Mouse (Mus musculus): ENCODE data around the gene Gm42791.

The Gm42791 gene

DNA sequence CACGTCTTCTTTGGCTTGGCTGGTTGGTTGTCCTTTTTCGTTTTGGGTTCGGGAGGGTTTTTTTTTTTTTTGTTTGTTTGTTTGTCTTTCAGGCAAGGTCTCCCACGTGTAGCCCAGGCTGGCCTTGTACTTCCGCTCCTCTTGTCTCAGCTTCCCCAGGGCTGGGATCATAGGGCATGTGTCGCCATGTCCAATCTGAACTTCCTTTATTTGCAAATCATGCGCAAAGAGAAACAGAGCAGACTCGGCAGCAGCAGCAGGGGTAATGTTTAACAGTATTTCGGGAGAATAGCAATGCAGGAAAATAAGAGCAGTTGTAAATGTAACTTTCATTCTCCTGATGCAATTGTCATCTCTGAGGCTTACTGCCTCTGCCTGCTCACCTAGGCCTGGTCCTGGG is 38.9 kb downstream of the Gm42791 start:
- intact Hi-C loops (cut with DNase I): loop anchor here (10.0 kb wide), 1 partner anchor 89 kb away; no protein-coding TSS in a partner anchor

DNA sequence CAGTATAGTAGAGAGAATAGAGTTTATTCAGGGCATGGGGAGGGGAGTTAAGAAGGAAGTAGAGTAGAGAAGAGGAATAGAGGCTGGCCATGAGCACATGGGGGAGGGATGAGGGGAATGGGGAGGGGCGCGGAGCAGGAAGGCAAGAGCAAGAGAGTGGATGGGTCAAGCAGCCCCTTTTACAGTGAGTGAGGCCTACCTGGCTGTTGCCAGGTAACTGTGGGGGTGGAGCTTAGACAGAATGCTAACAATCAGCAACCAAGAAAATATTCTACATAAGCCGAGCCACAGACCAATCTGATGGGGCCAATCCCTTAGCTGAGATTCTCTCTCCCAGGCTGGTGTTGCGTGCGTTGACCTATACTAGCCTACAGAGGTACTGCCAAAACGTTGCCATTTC is 39.4 kb downstream of the Gm42791 start:
- intact Hi-C loops (cut with DNase I): loop anchor here (10.0 kb wide), 1 partner anchor 89 kb away; no protein-coding TSS in a partner anchor

DNA sequence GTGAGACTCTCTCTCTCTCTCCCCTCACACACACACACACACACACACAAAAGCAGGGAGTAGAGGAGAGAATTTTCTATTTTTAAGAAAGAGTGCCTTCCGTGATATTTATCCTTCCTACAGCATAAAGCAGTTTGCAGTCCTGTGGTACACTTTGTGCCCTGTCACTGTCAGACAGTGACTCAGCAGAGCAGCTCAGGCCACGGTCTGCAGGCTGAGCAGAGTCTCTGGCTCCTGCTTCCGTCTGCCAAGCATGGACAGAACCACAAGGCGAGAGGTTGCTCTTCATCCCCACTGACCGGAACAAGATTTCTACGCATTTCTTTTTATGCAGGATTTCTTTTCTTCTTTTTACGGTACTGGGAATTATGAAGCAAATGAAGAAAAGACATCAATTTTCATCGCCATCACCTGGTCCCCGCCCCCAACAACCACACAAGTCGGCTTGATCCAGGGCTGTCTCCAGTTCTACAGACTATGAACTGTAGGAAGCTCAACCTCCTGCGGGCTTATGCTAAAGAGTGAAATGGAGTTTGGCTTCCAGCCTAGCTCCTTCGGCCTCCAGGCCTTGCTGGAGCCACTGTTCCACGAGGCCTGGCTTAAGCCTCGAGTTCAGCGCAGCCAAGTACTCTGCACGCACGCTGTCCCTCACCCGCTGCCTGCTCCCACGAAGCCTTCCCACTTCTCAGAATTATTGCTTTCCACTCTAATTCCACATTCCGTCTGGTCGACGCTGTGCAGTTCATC is 40.5 kb downstream of the Gm42791 start:
- intact Hi-C loops (cut with DNase I): loop anchor here (5.0 to 10.0 kb wide), 3 partner anchors 38 to 142 kb away; no protein-coding TSS in a partner anchor

DNA sequence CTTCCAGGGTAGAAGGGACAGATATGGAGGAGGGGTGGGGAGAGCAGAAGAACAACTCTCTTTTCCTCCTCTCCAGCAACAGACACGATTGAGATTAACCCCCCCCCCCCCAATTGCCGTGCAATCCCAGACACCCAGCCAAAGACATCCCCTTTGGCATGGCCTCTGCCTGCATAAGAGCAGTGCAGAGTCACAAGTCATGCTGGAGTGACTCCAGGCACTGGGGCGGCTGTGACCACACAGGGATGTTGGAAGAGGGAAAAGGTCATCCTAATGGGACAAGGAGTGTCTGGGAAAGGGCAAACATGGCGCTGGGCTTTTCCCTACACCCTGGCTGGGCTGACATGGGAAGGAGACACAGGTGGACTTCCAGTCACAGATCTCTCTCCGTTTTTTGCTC is 41.8 kb downstream of the Gm42791 start:
- intact Hi-C loops (cut with DNase I): loop anchor here (5.0 to 10.0 kb wide), 3 partner anchors 39 to 141 kb away; no protein-coding TSS in a partner anchor

DNA sequence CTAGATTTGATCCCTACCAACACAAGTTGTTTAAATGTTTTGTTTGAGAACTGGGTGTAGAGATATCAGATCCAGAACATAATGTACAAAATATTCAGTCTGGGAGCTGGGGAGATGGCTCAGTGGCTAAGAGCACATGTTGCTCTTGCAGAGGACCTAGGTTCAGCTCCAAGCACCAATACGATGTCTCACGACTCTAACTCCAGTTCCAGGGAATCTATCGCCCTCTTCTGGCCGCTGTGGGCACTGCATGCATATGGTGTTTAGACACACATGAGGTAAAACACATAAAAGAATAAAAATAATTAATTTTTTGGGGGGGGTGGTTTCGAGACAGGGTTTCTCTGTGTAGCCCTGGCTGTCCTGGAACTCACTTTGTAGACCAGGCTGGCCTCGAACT is 42.5 kb downstream of the Gm42791 start:
- intact Hi-C loops (cut with DNase I): loop anchor here (5.0 to 10.0 kb wide), 3 partner anchors 40 to 140 kb away; no protein-coding TSS in a partner anchor

DNA sequence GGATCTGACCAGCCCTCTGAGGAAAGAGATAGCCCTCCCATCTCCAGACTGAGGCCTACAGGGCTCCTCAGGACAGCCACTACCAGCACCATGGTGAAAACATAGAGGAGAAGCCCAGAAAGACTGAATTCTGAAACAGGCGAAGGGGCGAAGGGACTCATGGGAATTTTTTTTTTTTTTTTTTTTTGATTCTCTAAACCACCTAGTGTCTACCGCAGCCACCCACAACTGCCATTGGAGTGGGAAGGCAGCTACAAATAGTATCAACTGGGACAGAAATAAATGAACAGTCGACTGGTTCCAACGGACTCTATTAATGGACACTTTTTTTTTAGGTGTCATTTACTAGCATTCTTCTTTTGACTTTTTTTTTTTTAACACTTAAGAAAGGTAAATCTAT is 43.6 kb downstream of the Gm42791 start:
- intact Hi-C loops (cut with DNase I): loop anchor here (5.0 to 10.0 kb wide), 3 partner anchors 41 to 139 kb away; no protein-coding TSS in a partner anchor

DNA sequence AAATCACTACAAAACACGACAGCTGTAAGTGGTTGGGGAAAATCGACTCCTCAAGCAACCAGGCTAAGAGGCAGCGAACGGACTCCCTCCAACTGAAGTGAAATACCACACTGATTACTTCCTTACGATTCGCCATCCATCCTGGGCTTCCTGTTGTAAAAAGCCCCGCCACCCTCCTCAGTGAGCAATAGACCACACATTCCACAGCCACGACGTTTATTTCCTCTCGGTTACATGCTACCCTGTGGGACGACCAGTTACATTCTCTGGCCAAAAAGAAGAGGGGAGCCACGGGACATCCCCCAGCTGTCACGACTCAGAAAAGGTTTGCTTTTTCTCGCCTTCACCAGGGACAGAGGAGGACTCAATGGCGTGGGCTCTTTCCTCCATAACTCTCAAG is 44.9 kb downstream of the Gm42791 start:
- intact Hi-C loops (cut with DNase I): loop anchor here (5.0 to 10.0 kb wide), 3 partner anchors 42 to 138 kb away; no protein-coding TSS in a partner anchor

DNA sequence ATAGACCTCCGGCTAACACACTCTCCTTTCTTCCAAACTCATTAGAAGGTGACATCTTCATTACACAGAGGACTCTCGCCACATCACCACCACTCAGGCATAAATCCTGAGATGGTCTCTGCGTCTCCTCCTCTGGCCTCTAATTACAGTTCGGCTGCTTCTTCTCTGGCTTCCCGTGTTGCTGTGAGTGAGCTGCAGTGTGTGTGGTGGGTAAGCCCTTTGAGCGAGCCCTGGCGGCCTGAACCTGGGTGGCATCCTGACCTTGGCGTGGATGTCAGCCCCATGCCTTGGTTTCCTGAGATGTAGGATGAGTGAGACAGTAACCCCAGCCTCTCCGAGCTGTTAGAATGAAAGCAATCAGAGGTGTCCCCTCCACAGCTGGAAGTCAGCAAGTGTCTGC is 46.4 kb downstream of the Gm42791 start:
- intact Hi-C loops (cut with DNase I): no loop called here

DNA sequence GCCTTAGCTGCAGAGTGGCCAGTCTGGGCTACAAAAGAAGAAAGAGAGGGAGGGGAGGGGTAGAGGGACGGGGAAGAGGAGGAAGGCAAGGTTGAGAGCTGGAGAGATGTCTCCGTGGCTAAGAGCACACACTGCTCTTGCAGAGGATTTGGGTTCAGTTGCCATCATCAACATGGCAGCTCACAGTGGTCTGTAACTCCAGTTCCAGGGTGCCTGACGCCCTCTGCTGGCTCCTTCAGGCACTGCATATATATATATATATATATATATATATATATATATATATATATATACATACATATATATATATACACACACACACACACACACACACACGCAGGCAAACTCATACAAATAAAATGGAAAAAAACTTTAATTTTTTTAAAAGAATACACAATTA is 47.5 kb downstream of the Gm42791 start:
- intact Hi-C loops (cut with DNase I): no loop called here

DNA sequence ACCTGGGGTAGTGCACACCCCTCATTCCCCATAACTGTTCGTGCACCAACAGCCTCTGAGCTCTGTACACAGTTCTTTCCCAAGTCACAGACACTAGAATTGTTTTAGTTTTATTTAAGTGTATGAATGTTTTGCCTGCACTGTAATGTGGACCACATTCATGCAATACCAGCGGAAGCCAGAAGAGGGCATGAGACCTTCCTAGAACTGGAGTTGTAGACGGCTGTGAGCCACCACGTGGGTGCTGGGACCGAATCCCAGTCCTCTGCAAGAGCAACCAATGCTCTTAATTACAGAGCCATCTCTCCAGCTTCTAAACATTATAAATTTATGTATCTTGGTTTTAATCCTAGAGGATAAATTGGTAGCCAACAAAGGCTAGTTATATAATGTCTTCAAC is 48.2 kb downstream of the Gm42791 start:
- intact Hi-C loops (cut with DNase I): no loop called here

DNA sequence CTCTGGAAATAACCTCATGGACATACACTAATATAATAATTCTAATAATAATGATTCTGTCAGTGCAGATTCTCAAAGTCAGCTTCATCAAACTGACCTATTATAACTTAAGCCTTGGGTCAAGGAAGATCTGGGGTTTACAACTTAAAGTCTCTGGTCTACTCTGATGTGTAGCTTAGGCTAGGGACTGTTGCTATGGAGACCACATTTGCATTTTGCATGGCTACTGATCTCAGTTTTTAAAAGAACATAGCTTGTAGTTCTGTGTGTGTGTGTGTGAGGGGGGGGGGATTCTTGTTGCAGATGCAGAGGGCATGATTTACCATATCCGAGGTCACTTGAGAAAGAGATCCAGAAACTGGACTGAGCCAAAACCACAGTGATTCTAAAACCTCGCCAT is 49.2 kb downstream of the Gm42791 start:
- intact Hi-C loops (cut with DNase I): no loop called here

DNA sequence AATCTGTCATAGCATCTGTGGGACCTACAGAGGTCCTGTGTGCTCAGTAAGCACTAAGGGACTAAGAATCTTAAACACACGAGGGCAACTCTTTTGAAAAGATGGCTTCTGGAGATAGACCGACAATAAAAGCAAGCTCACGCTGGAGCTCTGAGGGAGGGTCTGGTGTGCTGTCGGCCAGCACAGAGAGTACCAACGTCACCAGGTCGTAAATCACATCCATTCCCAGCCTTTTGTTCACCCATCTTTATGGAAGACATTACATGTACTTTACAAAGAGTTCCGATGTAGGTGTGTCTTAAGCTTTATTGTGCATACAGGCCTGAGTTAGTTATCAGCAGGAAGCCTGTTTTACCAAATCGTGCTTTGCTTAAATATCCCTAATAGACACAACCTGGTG is 50.9 kb downstream of the Gm42791 start:
- intact Hi-C loops (cut with DNase I): no loop called here

DNA sequence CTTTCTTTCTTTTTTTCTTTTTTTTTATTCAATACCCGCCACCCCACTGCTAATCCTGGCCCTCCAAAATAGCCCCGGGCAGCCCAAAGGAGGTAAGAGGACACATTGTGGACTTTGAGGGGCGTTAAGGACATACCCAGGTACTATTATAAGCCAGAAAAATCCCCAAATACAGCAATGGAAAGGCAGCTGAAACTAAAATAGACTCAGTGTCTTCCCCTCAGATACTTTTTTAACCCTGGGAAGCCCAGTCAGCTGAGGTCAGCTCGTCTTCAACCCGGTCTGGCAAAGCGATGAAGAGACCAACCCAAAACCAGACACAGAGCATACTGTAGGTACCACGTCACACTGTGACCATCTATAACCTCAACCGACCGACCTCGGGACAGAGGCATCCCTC is 51.5 kb downstream of the Gm42791 start:
- intact Hi-C loops (cut with DNase I): no loop called here

DNA sequence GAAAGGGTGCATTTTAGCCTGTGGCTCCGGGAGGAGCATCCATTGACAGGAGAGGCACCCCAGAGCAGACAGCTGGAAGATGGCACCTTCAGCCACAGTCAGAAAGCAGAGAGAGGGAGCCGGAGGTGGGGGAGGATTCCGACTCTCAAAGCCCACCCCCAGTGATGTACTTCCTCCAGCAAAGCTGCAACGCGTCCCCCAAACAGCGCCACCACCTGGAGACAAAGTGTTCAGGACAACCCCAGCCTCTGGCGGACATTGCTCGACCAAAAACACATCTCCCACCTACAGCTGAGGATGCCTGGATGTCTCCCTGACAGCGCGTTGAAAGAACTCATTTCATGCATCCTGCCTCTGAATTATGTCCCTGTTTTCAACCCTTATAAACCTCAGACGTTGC is 52.0 kb downstream of the Gm42791 start:
- intact Hi-C loops (cut with DNase I): no loop called here

DNA sequence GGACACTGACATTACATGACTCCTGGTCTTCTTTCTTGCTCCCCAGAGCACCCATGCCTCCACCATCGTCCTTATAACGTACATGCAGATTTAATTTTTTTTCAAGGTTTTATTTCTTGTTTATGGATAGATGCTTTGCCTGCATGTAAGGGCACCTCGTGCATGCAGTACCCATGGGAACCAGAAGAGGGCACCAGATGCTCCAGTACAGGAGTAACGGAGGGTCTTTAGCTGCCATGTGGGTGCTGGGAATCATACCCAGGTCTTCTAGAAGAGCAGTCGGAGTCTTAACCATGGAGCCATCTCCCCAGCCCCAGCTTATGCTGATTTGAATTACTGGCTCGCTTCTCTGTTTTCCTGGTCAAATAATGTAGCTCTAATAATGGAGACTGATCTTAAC is 52.6 kb downstream of the Gm42791 start:
- intact Hi-C loops (cut with DNase I): no loop called here

DNA sequence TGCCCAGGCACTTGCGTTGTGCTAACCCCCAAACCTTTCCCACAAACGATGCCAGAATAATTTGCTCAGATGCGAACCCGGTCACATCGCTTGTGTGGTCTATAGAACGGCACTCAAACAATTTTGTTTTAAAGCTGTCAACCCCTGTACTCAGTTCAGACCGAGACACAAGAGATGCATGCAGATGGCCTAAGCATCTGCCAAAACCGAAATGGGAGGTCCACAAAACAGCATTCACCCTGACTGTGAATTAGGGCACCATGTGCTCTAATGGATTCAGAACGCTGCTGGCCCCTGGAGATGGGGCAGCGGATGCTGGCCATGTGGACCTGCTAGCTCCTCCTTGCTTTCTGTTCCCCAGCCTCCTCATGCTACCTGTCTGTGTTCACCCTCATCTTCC is 53.1 kb downstream of the Gm42791 start:
- intact Hi-C loops (cut with DNase I): no loop called here

DNA sequence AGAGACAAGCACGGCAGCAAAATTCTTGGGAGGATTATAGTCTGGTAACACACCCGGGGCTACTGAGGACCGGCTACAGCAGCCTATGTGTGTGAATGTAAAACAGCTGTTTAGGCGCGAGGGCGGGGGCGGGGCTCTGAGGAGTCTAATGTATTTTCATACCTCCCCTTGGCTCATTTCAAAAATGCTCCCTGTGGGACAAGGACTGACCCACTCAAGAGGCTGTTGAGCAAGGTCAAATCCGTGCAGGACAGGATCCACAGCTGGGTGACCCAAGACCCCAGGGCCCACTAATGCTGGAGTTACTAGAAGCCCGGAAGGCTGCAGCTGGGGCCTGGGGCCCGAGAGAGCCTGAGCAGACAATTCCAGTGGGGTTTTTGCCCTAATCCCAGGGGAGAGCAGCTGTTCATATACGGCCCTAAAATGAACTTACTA is 55.0 kb downstream of the Gm42791 start:
- intact Hi-C loops (cut with DNase I): no loop called here

DNA sequence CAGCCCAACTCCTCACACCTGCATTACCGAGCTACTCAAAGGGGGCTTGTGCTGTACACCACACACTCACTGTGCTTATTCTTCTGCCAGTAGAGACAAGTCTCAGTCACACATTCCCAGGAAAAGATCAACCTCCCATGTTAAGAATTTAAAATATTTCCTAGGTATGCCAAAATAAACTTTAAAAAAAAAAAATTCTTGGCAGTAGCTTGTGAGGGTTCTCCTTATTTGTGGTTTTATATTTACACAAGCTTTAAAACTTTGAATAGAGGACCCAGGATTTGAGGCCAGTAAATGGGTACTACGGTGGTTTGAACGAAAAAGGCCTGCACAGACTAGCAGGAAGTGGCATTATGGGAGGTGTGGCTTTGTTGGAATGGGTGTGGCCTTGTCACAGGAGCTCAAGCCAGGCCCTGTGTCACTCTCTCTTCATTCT is 58.4 kb downstream of the Gm42791 start:
- intact Hi-C loops (cut with DNase I): no loop called here

DNA sequence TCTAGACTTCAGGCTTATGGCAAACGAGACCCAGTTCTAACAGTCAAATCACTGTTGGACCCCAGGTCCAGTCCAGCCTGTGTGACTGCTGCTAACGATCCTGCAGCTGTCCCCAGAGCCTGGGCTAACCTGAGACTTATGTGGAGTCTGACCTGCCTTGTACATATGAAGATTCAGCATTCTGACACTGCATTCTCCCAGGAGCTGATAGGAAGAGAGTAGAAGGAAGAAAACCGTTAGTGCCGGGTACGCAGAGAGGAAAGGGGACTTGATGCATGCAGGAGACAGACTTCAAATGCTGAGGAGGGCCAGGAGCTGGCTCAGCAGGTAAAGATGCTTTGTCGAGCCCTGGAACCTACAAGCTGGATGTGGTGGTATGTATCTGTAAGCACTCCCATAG is 59.1 kb downstream of the Gm42791 start:
- intact Hi-C loops (cut with DNase I): no loop called here

DNA sequence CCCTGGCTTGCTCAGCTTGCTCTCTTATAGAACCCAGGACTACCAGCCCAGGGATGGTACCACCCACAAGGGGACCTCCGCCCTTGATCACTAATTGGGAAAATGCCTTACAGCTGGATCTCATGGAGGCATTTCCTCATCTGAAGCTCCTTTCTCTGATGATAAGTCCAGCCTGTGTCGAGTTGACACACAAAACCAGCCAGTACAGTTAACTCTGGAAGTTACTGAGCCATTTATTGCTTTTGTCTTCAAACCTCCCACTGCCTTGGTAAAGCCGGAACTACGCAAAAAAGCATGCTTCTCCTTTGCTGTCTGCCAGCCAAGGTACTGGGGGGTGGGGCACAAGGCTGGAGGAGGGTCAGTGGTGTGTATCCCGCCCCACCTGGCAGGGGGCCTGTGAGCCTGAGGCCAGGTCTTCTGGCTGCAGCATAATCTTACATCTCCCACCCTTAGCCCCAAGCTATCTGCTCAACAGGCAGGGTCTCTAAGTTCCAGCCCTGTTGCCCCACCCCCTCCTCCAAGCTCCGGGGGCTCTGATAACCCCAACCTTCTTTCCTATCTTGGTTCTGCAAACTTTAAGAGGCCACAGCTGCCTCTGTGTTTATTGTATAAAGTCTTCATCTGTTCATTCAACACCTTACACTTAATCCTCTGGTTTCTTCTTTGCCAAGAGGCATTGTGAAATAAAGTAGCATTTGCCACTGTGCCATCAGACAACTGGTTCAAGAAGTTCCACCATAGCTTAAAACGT is 59.7 kb downstream of the Gm42791 start:
- intact Hi-C loops (cut with DNase I): no loop called here

DNA sequence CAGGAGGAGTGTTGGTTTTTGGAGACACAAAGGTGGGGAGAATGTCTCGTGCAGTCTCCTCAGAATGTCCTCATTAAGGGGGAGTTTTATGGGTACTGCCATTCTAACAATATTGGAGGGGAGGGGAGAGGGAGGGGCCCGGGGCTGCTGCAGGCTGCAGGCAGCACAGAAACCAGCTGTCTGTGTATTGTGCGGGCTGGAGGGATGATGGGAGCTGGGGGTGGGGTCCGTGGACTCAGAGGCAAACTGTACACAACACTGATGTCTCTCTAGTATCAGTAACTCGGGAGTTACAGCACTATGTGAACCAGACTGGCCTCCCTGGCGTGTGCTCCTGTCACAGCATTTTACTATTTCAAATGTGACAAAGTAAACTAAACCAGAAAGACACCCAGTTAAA is 60.5 kb downstream of the Gm42791 start:
- intact Hi-C loops (cut with DNase I): no loop called here

DNA sequence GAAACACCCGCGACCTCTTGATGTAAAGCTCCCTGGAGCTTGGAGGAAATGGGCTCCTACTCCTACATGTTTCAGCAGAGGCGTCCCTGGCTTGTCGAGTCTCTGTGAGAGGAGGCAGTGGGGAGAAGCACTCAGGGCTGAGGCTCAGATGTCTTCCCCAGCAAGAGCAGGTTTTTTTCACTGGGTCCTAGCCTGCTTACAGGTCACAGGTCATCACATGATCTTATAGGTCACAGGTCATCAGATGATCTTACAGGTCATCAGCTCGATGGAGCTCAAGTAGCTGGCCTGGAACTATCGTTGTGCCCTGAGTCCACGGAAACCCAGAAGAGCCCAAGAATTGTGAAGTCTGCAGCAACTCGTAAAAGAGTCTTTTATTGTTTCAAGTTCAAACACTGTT is 61.2 kb downstream of the Gm42791 start:
- intact Hi-C loops (cut with DNase I): no loop called here

Measured in adrenal gland (tissue).